Mouse (Mus musculus): ENCODE results near the gene Trpv6. TPM values are rescaled to one million over a fixed set of nuclear protein-coding genes. Genes with fewer than 3 reads are reported as not detected.
A peak's percentile ranks its signal among the peaks of the same experiment; 100 is the strongest.

The Trpv6 gene
- polyA plus RNA-seq (2015; fragmentation: Nextera tagmentation; extraction: Ambion mirVana): 0.11 TPM in 1 of 2 replicates, not detected in the other

GRCm38 (mm10) chr6:41636178-41636577 is at the start of gene Trpv6:
TSS of gene Trpv6 (minus strand) at chr6:41636405.
- Histone ChIP-seq H3K9me3 (replicated peaks) (no peaks in the 10 kb centered on the region), H3K4me3 (no peak within 1 kb of the TSS), H3K4me1 (replicated peaks) (no peaks in the 10 kb centered on the region), H3K9ac (no peak within 1 kb of the TSS), H3K27me3 (no peaks in the 10 kb centered on the region), H3K36me3 (no peaks in the 10 kb centered on the region), H3K4me2 (no peak within 1 kb of the TSS), H3K27ac (no peak within 1 kb of the TSS)
- ATAC-seq (replicated peaks; ENCODE audit: insufficient number of reproducible peaks, insufficient read depth, low FRiP score, low read depth): no peak
- 19% methylated on average over 5 of the region's 5 CpGs for WGBS

- Histone ChIP-seq H3K9me3 (replicated peaks) (no peaks in the 10 kb centered on the region), H3K4me3 (no peak overlapping the region), H3K27ac (no peak overlapping the region), H3K4me1 (replicated peaks) (no peaks in the 10 kb centered on the region), H3K9ac (no peak overlapping the region), H3K27me3 (no peaks in the 10 kb centered on the region), H3K36me3 (no peaks in the 10 kb centered on the region), H3K4me2 (no peak overlapping the region)
- ATAC-seq (replicated peaks; ENCODE audit: insufficient number of reproducible peaks, insufficient read depth, low FRiP score, low read depth): no peak
- 78% methylated on average over 3 of the region's 3 CpGs for WGBS
Observed at GRCm38 (mm10) chr6:41685596-41685995, 49.4 kb upstream of the Trpv6 start.

DNA sequence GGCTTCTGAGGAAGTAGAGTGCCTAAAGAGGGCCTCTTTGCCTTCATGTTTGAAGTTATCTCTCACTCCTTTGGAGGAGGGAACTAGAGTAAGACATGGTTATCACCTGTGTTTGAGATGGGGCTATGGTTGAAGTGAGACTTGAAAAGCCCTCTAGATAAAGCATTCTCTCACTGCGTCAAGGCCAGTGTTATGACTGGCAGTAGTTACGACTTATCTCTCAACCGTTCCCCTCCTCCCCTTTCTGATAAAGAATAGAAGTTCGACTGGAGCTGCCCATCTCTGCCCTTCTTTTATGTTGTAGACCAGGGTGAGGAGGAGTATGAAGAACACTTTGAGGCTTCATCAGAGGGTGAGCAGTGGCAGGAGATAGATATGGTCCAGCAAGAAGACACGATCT is 48.7 kb upstream of the Trpv6 start:
- H3K9ac ChIP-seq: no peak overlapping the region
- H3K36me3 ChIP-seq: no peaks in the 10 kb centered on the region
- H3K27ac ChIP-seq: no peak overlapping the region
- H3K4me3 ChIP-seq: no peak overlapping the region
- H3K27me3 ChIP-seq: no peaks in the 10 kb centered on the region
- 39% methylated on average over 5 of the region's 5 CpGs for WGBS
- H3K9me3 ChIP-seq (replicated peaks): no peaks in the 10 kb centered on the region
- no peak for ATAC-seq (replicated peaks; ENCODE audit: insufficient number of reproducible peaks, insufficient read depth, low FRiP score, low read depth)
- no peaks in the 10 kb centered on the region for H3K4me1 ChIP-seq (replicated peaks)
- no peak overlapping the region for H3K4me2 ChIP-seq

GRCm38 (mm10) chr6:41684131-41684530 is 47.9 kb upstream of the Trpv6 start, which contains the start of gene Llcfc1:
TSS of gene Llcfc1 (plus strand) at chr6:41684431.
- H3K9ac ChIP-seq: no peak within 1 kb of the TSS
- H3K4me3 ChIP-seq: no peak within 1 kb of the TSS
- H3K4me1 ChIP-seq (replicated peaks): no peaks in the 10 kb centered on the region
- H3K27ac ChIP-seq: no peak within 1 kb of the TSS
- no peaks in the 10 kb centered on the region for H3K36me3 ChIP-seq
- no peak within 1 kb of the TSS for H3K4me2 ChIP-seq
- 85% methylated on average over 2 of the region's 2 CpGs for WGBS
- no peak for ATAC-seq (replicated peaks; ENCODE audit: insufficient number of reproducible peaks, insufficient read depth, low FRiP score, low read depth)
- H3K27me3 ChIP-seq: no peaks in the 10 kb centered on the region
- no peaks in the 10 kb centered on the region for H3K9me3 ChIP-seq (replicated peaks)

DNA sequence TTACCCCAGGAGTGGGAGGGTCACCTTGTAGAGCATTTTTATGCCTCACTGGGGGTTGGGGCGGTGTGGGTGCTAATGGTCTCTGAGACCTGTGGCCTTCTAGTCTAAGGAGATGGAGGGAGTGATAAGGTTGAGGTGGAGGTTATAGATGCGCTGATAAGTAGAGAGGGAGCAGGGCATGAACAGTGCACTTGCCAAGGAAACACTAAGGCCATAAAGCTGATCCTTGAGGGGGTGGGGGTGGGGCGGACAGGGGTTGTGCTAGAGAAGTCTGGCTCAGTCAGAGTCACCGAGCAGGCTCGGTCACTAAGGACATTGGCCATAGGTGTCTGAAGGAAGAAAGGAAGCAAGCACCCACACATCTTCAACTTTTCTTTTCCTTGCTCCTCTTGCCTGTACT is 45.5 kb upstream of the Trpv6 start:
- H3K4me3 ChIP-seq: no peak overlapping the region
- no peak overlapping the region for H3K9ac ChIP-seq
- 71% methylated on average over 5 of the region's 5 CpGs for WGBS
- H3K27ac ChIP-seq: no peak overlapping the region
- H3K36me3 ChIP-seq: no peaks in the 10 kb centered on the region
- H3K9me3 ChIP-seq (replicated peaks): no peaks in the 10 kb centered on the region
- H3K4me1 ChIP-seq (replicated peaks): no peaks in the 10 kb centered on the region
- H3K27me3 ChIP-seq: no peaks in the 10 kb centered on the region
- no peak overlapping the region for H3K4me2 ChIP-seq
- ATAC-seq (replicated peaks; ENCODE audit: insufficient number of reproducible peaks, insufficient read depth, low FRiP score, low read depth): peak; percentile 43; the same call in 1 of the 2 replicates

- Histone ChIP-seq H3K4me2 (no peak within 1 kb of the TSS), H3K36me3 (no peaks in the 10 kb centered on the region), H3K4me1 (replicated peaks) (no peaks in the 10 kb centered on the region), H3K9me3 (replicated peaks) (no peaks in the 10 kb centered on the region), H3K27me3 (no peaks in the 10 kb centered on the region), H3K27ac (no peak within 1 kb of the TSS), H3K4me3 (no peak within 1 kb of the TSS), H3K9ac (no peak within 1 kb of the TSS)
- no peak for ATAC-seq (replicated peaks; ENCODE audit: insufficient number of reproducible peaks, insufficient read depth, low FRiP score, low read depth)
- 68% methylated on average over 1 of the region's 1 CpGs for WGBS
Observed at GRCm38 (mm10) chr6:41680669-41681068, 44.5 kb upstream of the Trpv6 start, which contains the start of gene Trpv5. TSS of gene Trpv5 (minus strand) at chr6:41680769.

DNA sequence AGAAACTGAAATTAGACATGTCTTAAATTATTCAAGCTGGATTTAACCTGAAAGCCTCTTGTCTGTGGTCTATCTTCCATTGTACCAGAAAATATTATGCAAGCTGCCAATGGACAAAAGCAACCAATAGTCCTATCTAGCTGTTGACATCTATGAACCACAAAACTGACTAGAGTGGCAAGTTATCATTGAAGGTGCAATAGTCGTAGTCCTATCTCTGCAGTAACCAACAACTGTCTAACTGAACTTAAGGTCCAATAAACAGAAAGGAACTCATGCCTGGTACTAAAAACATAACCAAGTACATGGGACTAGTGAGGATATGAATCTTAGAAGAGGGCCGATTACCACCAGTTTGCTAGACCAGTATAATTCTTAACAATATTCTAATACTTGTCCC is 40.3 kb upstream of the Trpv6 start:
- Histone ChIP-seq H3K27me3 (no peaks in the 10 kb centered on the region), H3K4me1 (replicated peaks) (no peaks in the 10 kb centered on the region), H3K9me3 (replicated peaks) (no peaks in the 10 kb centered on the region), H3K4me2 (no peak overlapping the region), H3K27ac (no peak overlapping the region), H3K4me3 (no peak overlapping the region), H3K36me3 (no peaks in the 10 kb centered on the region), H3K9ac (no peak overlapping the region)
- no peak for ATAC-seq (replicated peaks; ENCODE audit: insufficient number of reproducible peaks, insufficient read depth, low FRiP score, low read depth)
- WGBS: 79% methylated on average over 2 of the region's 2 CpGs

- Histone ChIP-seq H3K27me3 (no peaks in the 10 kb centered on the region), H3K9me3 (replicated peaks) (no peaks in the 10 kb centered on the region), H3K27ac (no peak overlapping the region), H3K4me2 (no peak overlapping the region), H3K9ac (no peak overlapping the region), H3K4me3 (no peak overlapping the region), H3K36me3 (no peaks in the 10 kb centered on the region), H3K4me1 (replicated peaks) (no peaks in the 10 kb centered on the region)
- ATAC-seq (replicated peaks; ENCODE audit: insufficient number of reproducible peaks, insufficient read depth, low FRiP score, low read depth): no peak
- whole genome bisulfite sequencing: 44% methylated on average over 2 of the region's 2 CpGs
Observed at GRCm38 (mm10) chr6:41662320-41662719, 26.1 kb upstream of the Trpv6 start.

- ATAC-seq (replicated peaks; ENCODE audit: insufficient number of reproducible peaks, insufficient read depth, low FRiP score, low read depth): no peak
- 36% methylated on average over 1 of the region's 1 CpGs for WGBS
Observed at GRCm38 (mm10) chr6:41658487-41658886, 22.3 kb upstream of the Trpv6 start.

DNA sequence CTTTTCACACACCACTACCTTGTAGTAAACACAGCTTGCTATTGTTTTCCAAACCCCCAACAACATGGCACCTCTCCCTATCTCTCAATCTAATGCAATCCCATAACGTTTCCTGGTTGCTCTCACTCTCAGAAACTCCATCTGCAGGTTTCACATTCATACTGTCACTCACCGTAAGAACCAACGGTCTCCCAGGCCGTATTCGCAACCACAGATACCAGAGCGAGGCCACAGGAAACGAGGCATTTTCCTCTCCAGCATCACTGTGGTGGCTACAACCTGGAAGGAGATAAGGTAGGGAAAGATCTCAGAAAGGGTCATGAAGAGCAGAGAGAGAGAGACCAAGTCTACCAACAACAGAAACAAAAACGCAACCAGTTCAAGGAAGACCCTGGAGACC is 18.4 kb upstream of the Trpv6 start:
- no peak overlapping the region for H3K4me3 ChIP-seq
- H3K4me2 ChIP-seq: no peak overlapping the region
- no peaks in the 10 kb centered on the region for H3K36me3 ChIP-seq
- H3K27me3 ChIP-seq: no peaks in the 10 kb centered on the region
- no peaks in the 10 kb centered on the region for H3K4me1 ChIP-seq (replicated peaks)
- ATAC-seq (replicated peaks; ENCODE audit: insufficient number of reproducible peaks, insufficient read depth, low FRiP score, low read depth): no peak
- WGBS: 64% methylated on average over 8 of the region's 8 CpGs
- H3K9me3 ChIP-seq (replicated peaks): no peaks in the 10 kb centered on the region
- H3K27ac ChIP-seq: no peak overlapping the region
- H3K9ac ChIP-seq: no peak overlapping the region

More at GRCm38 (mm10) chr6:41658487-41658886, 22.3 kb upstream of the Trpv6 start:
- Histone ChIP-seq H3K4me1 (replicated peaks) (no peaks in the 10 kb centered on the region), H3K36me3 (no peaks in the 10 kb centered on the region), H3K4me2 (no peak overlapping the region), H3K9me3 (replicated peaks) (no peaks in the 10 kb centered on the region), H3K9ac (no peak overlapping the region), H3K27ac (no peak overlapping the region), H3K27me3 (no peaks in the 10 kb centered on the region), H3K4me3 (no peak overlapping the region)

GRCm38 (mm10) chr6:41653173-41653572 is 17.0 kb upstream of the Trpv6 start:
- Histone ChIP-seq H3K9ac (no peak overlapping the region), H3K27me3 (no peaks in the 10 kb centered on the region), H3K4me1 (replicated peaks) (no peaks in the 10 kb centered on the region), H3K4me3 (no peak overlapping the region), H3K9me3 (replicated peaks) (no peaks in the 10 kb centered on the region), H3K27ac (no peak overlapping the region), H3K36me3 (no peaks in the 10 kb centered on the region), H3K4me2 (no peak overlapping the region)
- ATAC-seq (replicated peaks; ENCODE audit: insufficient number of reproducible peaks, insufficient read depth, low FRiP score, low read depth): no peak
- 88% methylated on average over 5 of the region's 5 CpGs for WGBS

- Histone ChIP-seq H3K27ac (no peak overlapping the region), H3K9me3 (replicated peaks) (no peaks in the 10 kb centered on the region), H3K4me1 (replicated peaks) (no peaks in the 10 kb centered on the region), H3K4me3 (no peak overlapping the region), H3K4me2 (no peak overlapping the region), H3K36me3 (no peaks in the 10 kb centered on the region), H3K27me3 (no peaks in the 10 kb centered on the region), H3K9ac (no peak overlapping the region)
- ATAC-seq (replicated peaks; ENCODE audit: insufficient number of reproducible peaks, insufficient read depth, low FRiP score, low read depth): no peak
Observed at GRCm38 (mm10) chr6:41646672-41647071, 10.5 kb upstream of the Trpv6 start.
